Mouse (Mus musculus) retina, postnatal 7 days (tissue): Measurements from ENCODE around the gene Prmt3.

Experiments used
- DNase-seq: peaks from one replicate; pipeline ENCODE4 v3.0.0-alpha.2; 2012; ENCODE audit warnings: low read depth, low spot score

Gene Prmt3

GRCm38 (mm10) chr7:49778114-49778901, at the start of gene Prmt3:
Gene Prmt3 (plus strand): TSS chr7:49778346.
- DNase-seq: peak; percentile 93

- DNase-seq: no peak
Observed at GRCm38 (mm10) chr7:49734342-49734741, 43.8 kb upstream of the Prmt3 start.

- DNase-seq: no peak
Observed at GRCm38 (mm10) chr7:49739448-49739847, 38.7 kb upstream of the Prmt3 start.

DNA sequence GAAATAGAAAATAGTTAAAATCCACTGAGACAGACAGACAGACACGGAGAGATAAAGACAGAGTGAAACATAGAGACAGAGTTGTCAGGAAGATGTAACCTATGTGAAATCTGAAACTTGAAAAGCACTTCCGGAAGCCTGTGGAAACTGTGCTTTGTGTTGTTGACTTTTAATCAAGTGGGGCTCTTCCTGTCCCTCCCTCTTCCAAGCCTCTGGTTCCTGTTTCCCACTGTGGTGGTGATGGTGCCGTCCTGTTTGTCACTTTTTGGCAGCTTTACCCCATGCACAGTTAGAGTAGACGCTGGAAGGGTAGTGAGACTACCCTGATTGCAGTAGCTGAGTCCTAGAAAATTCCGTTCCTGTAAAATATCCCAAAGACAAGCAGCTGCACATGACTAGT, 36.7 kb upstream of the Prmt3 start:
- no peak for DNase-seq

GRCm38 (mm10) chr7:49741923-49742322, 36.2 kb upstream of the Prmt3 start:
- DNase-seq: no peak

- DNase-seq: peak; percentile 32
Observed at GRCm38 (mm10) chr7:49751148-49751547, 27.0 kb upstream of the Prmt3 start.

DNA sequence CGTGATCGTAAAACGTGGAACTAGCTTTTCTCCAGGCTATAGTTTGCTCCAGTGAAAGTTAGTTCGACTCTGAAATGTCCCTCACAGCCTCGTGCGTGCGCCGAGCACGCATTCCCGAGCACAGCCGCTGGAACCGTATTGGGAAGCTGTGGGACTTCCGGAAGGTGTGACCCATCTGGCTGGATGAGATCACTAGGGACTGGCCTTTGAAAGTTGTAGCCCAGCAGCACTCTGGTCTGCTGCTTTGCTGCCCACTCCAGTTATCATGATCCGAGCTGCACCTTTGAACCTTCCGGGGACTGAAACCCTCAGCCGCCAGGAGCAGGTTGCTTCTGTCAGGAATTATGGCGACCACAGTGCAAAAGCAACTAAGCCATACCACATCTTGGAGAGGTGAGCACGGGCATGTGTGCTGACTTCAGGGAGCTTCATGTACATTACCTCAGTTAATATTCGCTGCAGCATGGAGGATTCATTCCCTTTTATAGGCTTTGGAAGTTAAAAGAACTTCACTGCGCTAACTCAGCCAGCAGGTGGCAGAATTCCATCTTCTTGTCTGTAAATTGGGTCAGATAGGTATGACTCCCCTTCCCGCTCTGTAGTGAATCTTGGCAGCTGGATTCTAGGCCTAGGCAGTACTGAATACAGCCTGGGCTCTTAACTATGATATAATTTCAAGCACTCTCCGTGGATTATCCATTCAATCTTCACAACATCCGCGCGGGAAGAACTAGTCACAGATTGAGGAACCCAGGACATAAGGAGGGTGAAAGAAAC, 25.2 kb upstream of the Prmt3 start:
- peak; percentile 35 for DNase-seq

- peak; percentile 38 for DNase-seq
Observed at GRCm38 (mm10) chr7:49754767-49755166, 23.4 kb upstream of the Prmt3 start.

DNA sequence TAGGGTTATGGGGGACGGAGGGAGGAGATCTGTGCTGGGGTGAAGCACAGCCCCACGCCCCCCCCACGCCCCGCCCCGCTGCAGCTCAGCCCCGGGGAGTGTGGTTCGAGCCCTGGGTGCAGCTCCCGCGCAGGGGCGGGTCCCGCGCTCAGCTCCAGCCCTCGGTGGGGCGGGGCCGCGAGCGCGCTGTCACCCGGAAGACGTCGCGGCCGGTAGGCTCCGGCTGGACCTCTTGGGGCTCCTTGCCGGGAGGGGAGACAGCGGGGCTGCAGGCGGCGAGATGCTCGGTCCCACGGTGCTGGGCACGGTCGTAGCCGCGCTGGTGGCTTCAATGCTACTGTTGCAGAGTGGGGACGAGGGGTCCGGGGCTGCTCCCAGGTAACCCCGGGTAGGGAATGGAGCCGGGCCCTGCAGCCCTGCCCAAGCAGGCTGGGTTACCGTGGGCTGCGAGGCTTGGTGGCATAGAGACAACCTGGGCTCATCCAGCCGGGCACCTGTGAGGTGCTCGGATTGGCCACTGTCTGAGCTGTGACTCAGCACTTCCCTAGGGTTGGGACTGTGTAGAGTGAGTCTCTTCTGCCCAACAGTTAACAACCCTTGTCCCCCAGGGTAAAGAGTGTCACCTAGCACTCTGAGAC, 19.1 kb upstream of the Prmt3 start, which contains the start of gene Htatip2:
Gene Htatip2, plus strand, starts transcription at position 182 of the 638 bp plus-strand sequence.
- DNase-seq: no peak

DNA sequence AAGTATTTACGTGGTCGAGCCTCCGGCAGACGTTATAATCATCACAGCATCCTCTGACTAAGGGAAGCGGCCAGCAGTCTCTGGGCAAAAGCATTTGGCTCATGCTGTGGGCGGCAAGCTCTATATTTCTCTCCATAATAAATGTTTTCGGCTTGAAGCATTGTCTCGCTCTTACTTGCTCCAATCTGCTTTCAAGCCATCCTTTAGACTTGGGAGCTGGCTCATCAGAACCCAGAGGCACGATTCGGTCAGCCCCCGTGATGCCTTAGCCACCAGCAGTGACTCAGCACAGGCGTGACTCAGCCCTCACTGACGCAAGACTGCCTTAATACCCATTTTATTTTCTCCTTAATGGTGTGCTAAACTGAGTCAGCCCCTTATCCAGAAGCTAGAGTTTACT, 15.5 kb upstream of the Prmt3 start:
- no peak for DNase-seq

DNA sequence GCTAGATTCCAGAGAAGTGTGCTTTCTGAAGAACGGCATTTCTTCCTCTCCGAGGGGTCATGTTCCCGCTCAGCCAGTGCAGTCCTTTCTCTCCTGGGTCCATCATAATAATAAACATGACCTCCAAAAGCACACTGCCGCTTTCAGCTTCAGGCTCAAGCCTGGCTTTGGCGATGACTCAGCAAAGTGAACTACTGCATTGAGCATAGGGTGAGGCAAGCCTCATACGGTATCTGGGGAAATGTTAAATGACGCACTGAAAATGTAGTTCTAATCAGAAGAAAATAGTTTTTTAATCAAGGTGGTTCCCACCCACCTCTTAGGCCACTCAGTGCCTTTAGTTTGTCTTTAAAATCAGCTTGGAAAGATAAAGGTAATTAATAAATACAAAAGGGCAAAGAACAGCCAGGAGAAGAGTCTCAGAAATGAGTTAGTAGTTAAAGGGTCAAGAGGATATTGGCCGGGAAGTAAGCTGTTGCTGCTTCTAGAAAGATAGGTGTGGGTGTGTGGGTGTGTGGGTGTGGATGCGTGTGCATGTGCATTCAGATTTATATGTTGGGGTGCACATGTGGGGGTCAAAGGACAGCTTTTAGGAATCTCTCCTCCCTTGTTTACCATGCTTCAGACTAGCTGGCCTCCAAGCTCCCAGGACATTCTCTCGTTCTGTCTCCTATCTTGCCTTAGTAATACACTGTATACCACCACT, 14.0 kb upstream of the Prmt3 start:
- no peak for DNase-seq

DNA sequence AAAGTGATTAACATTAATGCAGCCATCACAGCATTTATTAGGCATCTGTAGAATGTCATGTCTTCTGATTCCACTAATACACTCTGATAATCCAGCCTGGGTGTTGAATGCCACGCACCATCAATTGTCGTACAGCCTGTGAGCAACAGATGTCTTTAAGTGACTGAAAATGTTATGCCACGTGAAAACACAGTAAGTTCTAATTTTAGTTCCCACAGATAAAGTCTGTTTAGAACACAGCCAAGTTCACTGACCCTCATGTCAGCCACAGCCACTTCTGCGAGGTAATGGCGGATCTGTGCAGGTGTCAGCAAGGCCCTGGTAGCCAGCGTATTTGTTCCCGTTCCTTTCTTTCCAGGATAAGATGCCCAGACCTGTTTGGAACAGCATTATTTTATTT, 12.0 kb upstream of the Prmt3 start:
- no peak for DNase-seq

DNA sequence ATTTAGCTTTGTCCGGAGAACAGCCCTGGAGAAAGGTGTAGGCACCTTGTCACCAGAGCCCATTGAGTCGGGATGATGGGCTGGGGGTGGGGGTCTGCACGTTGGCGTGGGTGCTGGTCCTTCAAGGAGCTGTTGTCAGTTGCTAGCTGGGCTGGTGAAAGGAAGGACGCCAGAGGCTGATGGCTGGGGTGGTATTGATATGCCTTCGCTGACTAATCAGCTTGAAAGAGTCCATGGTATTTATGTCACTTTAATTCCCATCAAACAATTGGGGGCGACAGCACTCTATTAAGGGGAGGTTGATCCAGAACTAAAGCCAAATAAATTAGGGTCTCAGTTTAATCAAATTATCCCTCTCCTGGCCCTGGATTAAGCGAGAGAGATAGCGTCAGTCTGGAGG, 9.6 kb upstream of the Prmt3 start:
- no peak for DNase-seq

- no peak for DNase-seq
Observed at GRCm38 (mm10) chr7:49774396-49774795, 3.8 kb upstream of the Prmt3 start.

- no peak for DNase-seq
Observed at GRCm38 (mm10) chr7:49777585-49777984, 561 bp upstream of the Prmt3 start.

GRCm38 (mm10) chr7:49778904-49779615, 914 bp downstream of the Prmt3 start:
- DNase-seq: no peak

DNA sequence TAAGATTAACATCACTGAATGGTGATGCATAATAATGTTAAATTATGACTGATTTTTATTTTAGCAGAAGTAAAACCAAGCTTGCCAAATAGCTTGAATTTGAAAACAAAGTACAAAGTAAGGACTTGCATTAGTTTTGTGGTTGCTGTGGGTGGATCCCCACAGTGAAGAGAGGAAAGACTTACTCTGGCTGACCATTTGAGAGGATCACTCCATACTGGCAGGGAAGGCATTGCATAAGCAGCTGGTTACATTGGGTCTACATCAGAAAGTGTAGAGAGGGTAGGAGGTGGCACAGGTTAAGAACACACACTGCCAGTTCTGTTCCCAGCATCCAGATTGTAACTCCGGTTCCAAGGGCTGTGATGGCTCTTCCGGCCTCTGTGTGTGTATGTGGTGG, 4.9 kb downstream of the Prmt3 start:
- no peak for DNase-seq

GRCm38 (mm10) chr7:49785141-49785540, 7.0 kb downstream of the Prmt3 start:
- no peak for DNase-seq

DNA sequence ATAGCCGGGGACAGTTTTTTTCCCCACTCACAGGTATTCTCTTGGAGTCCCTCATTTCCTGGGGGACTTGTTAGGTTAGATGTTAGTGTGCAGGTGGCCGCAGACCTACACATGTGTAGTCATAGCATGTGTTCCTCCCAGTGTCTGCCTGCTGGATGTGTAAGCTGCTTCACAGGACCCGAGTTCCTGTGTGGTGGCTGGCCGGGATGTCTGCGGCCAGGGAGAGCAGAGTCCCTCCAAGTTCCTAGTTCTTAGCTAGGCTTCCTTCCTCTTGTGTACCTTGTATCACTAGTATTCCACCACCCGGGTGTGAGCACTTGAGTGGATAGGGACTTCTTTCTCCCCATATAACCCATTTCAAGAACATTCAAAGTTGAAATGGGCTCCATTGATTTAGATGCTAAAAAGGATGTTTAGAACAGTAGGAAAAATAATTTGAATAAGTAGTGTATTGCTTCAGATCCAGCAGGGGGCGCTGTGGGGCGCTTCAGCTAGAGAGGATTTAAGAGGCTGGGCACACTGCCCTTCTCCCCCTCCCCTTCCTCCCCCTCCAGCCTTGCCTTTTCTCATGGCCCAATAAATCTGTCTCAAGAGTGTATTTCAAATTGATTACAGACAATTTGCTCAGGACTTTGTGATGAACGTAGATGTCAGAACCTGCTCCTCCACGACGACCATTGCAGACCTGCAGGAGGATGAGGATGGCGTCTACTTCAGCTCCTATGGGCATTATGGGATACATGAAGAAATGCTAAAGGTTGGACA, 8.7 kb downstream of the Prmt3 start:
- peak; percentile 70 for DNase-seq

DNA sequence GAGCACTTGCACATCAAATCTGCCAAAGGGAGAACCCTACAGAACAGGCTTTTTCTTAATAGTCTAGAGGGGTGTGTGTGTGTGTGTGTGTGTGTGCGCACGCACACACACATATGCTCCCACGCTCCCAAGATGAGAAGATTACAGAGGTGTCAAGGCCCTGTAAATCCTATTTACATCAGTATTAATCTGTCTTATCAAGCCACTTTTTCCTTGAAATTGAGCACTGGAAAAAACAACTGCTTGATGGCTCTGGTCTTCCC, 9.2 kb downstream of the Prmt3 start:
- peak; percentile 23 for DNase-seq

DNA sequence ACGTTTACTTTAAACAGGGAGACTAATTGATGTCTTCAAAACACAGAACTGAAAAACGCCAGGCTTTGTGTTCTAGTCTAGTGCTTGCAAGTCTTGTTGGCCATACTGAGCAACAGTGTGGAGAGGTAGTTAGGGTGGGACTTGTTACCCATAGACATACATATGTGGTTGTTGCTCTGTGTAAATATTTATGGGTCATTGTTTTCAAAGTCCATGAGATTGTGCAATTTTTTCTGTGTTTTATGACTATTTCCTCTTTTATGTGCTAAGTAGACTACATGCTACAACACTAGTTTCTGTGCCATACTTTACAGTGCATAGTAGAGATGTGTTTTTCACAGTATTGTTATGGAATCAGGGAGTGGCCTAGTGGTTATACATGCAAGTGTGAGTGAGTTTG, 16.2 kb downstream of the Prmt3 start:
- DNase-seq: no peak
